Mouse (Mus musculus): ENCODE data around the gene Olfr447. TPM values are rescaled to one million over a fixed set of nuclear protein-coding genes. Genes with fewer than 3 reads are reported as not detected.

Gene Olfr447
- total and polyA plus RNA-seq, 3 experiments = not detected

DNA sequence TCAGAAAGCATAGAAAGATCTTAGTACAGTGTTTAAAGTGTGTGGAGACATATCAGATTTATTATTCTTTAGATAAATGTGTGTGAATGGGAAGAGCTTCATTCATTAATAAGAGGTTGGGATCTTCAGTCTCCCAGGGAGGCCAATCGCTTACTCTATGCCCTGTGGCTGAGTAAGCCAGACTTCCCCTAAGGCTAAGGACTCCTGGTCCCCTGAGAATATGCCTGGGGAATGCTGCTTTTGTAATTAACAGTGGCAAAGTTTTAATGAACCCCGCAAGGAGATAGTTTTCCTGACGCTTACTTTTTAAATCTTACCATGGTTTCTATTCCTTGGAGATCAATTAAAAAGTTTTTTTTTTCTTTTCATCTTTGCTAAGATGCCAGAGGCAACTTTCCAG lies 39.0 kb upstream of the Olfr447 start:
- H3K4me1 ChIP-seq (ENCODE audit: control insufficient read depth in 1 of 2, insufficient read depth in 2 of 2) = no peaks in the 10 kb centered on the region
- H3K4me3 ChIP-seq (replicated peaks in 1 of 3; ENCODE audit: low read depth in 2 of 3, low read length in 2 of 3, poor library complexity in 1 of 3) = no peak overlapping the region
- DNase-seq (ENCODE audit: extremely low read depth) = no peak
- H3K36me3 ChIP-seq (replicated peaks in 1 of 2; ENCODE audit: control insufficient read depth in 1 of 2, insufficient read depth in 1 of 2, low read length in 1 of 2) = no peaks in the 10 kb centered on the region
- H3K27ac ChIP-seq (ENCODE audit: insufficient read depth, low read depth) = no peak overlapping the region
- no peaks in the 10 kb centered on the region for H3K27me3 ChIP-seq (replicated peaks)
- dilution Hi-C loops (cut with MboI; ENCODE audit: extremely low pct_ligation_motif_present, extremely low pct_unique_long_range_greater_than_20kb, low sequenced_read_pairs) = no loop called here
- H3K4me2 ChIP-seq (ENCODE audit: insufficient read depth, low read depth, poor library complexity, severe bottlenecking) = no peak overlapping the region
- no peaks in the 10 kb centered on the region for H3K79me2 ChIP-seq (replicated peaks; ENCODE audit: control insufficient read depth, extremely low read depth, insufficient read depth, poor library complexity, severe bottlenecking)
- H3K9me3 ChIP-seq (replicated peaks; ENCODE audit: low read length) = no peaks in the 10 kb centered on the region
- H3K9ac ChIP-seq (ENCODE audit: insufficient read depth, low read depth) = no peak overlapping the region
- in situ Hi-C loops (cut with MboI; ENCODE audit: low pct_ligation_motif_present, low pct_unique_long_range_greater_than_20kb, low sequenced_read_pairs) = no loop called here
- TF ChIP-seq MEF2A (IDR thresholded peaks at IDR 0.05; ENCODE audit: borderline replicate concordance, low read depth, low read length) (no peak), KAT2A (IDR thresholded peaks at IDR 0.05; ENCODE audit: insufficient replicate concordance, low read length) (no peak), RCOR1 (conservative IDR thresholded peaks at IDR 0.05; ENCODE audit: low read depth, low read length) (no peak), UBTF (IDR thresholded peaks at IDR 0.05; ENCODE audit: low read depth, low read length) (no peak), TBP (conservative IDR thresholded peaks at IDR 0.05; ENCODE audit: low read depth, low read length) (no peak), EP300 (IDR thresholded peaks at IDR 0.05; ENCODE audit: low read length) (no peak), SMC3 (IDR thresholded peaks at IDR 0.05; ENCODE audit: low read depth, low read length) (no peak), MAZ (IDR thresholded peaks at IDR 0.05; ENCODE audit: low read depth, low read length) (no peak), RAD21 (IDR thresholded peaks at IDR 0.05; ENCODE audit: low read depth, low read length) (no peak), TCF12 (IDR thresholded peaks at IDR 0.05; ENCODE audit: low read depth, low read length) (no peak), SIN3A (IDR thresholded peaks at IDR 0.05; ENCODE audit: low read length) (no peak), CHD2 (IDR thresholded peaks at IDR 0.05; ENCODE audit: low read length) (no peak), MXI1 (IDR thresholded peaks at IDR 0.05; ENCODE audit: low read depth, low read length) (no peak)

DNA sequence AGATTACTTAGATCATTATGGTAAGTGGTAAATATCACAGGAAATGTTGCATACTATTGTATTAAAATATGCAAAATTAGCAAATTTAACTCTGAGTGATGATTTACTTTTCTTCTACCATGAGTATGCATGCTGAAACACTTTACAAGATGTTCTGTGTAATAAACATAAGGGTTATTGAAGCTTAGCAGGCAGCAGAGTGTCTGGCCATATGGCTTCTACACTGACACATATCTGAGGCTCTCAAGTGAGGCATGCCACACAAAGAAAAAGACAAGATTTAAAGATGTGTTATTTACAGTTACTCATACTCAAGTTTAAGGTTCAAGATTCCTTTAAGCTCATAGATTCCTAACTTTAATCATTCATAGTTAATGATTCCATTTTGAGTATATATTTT lies 32.4 kb upstream of the Olfr447 start:
- no peak for DNase-seq (ENCODE audit: extremely low read depth)
- Histone ChIP-seq H3K9ac (ENCODE audit: insufficient read depth, low read depth) (no peak overlapping the region), H3K27ac (ENCODE audit: insufficient read depth, low read depth) (no peak overlapping the region), H3K4me2 (ENCODE audit: insufficient read depth, low read depth, poor library complexity, severe bottlenecking) (no peak overlapping the region), H3K9me3 (replicated peaks; ENCODE audit: low read length) (no peaks in the 10 kb centered on the region), H3K27me3 (replicated peaks) (no peaks in the 10 kb centered on the region), H3K36me3 (replicated peaks in 1 of 2; ENCODE audit: control insufficient read depth in 1 of 2, insufficient read depth in 1 of 2, low read length in 1 of 2) (no peaks in the 10 kb centered on the region), H3K4me3 (replicated peaks in 1 of 3; ENCODE audit: low read depth in 2 of 3, low read length in 2 of 3, poor library complexity in 1 of 3) (no peak overlapping the region), H3K79me2 (replicated peaks; ENCODE audit: control insufficient read depth, extremely low read depth, insufficient read depth, poor library complexity, severe bottlenecking) (no peaks in the 10 kb centered on the region), H3K4me1 (ENCODE audit: control insufficient read depth in 1 of 2, insufficient read depth in 2 of 2) (no peaks in the 10 kb centered on the region)
- TF ChIP-seq NRF1 (IDR thresholded peaks at IDR 0.05; ENCODE audit: low read depth, low read length) (no peak), MAX (IDR thresholded peaks at IDR 0.05; ENCODE audit: low read length) (no peak)
- dilution Hi-C loops (cut with MboI; ENCODE audit: extremely low pct_ligation_motif_present, extremely low pct_unique_long_range_greater_than_20kb, low sequenced_read_pairs) (no loop called here), in situ Hi-C loops (cut with MboI; ENCODE audit: low pct_ligation_motif_present, low pct_unique_long_range_greater_than_20kb, low sequenced_read_pairs) (no loop called here)

DNA sequence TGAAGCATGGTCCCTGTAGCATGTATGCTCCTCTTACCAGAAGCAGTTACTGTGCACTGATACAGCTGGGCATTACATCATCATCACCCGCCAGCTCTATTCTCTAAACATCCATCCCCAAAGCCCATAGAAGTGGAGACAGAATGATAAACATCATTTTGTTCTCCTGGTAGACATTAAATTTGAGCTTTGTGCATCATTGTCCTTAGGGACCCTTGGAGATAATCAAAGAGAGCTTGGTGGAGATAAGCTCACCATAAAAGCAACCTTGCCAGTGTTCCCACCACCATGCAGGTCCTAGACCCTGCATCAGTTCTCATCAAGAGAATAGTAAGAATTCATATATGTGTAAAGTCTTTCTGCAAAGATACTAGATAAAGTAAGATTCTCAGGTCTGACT lies 18.5 kb upstream of the Olfr447 start, which contains the start of gene Olfr448:
Olfr448 (plus strand) TSS at position 301 of the 400 bp plus-strand sequence.
- dilution Hi-C loops (cut with MboI; ENCODE audit: extremely low pct_ligation_motif_present, extremely low pct_unique_long_range_greater_than_20kb, low sequenced_read_pairs) = no loop called here
- Histone ChIP-seq H3K9me3 (replicated peaks; ENCODE audit: low read length) (no peaks in the 10 kb centered on the region), H3K27me3 (replicated peaks) (no peaks in the 10 kb centered on the region), H3K9ac (ENCODE audit: insufficient read depth, low read depth) (no peak within 1 kb of the TSS), H3K4me1 (ENCODE audit: control insufficient read depth in 1 of 2, insufficient read depth in 2 of 2) (no peaks in the 10 kb centered on the region), H3K4me2 (ENCODE audit: insufficient read depth, low read depth, poor library complexity, severe bottlenecking) (no peak within 1 kb of the TSS), H3K27ac (ENCODE audit: insufficient read depth, low read depth) (no peak within 1 kb of the TSS), H3K36me3 (replicated peaks in 1 of 2; ENCODE audit: control insufficient read depth in 1 of 2, insufficient read depth in 1 of 2, low read length in 1 of 2) (no peaks in the 10 kb centered on the region), H3K79me2 (replicated peaks; ENCODE audit: control insufficient read depth, extremely low read depth, insufficient read depth, poor library complexity, severe bottlenecking) (no peaks in the 10 kb centered on the region), H3K4me3 (replicated peaks in 1 of 3; ENCODE audit: low read depth in 2 of 3, low read length in 2 of 3, poor library complexity in 1 of 3) (no peak within 1 kb of the TSS)
- TF ChIP-seq ZMIZ1 (IDR thresholded peaks at IDR 0.05; ENCODE audit: low read depth, low read length) (no peak), UBTF (IDR thresholded peaks at IDR 0.05; ENCODE audit: low read depth, low read length) (no peak), GABPA (IDR thresholded peaks at IDR 0.05; ENCODE audit: insufficient replicate concordance, low read depth, low read length) (no peak), SMC3 (IDR thresholded peaks at IDR 0.05; ENCODE audit: low read depth, low read length) (no peak), ZKSCAN1 (IDR thresholded peaks at IDR 0.05; ENCODE audit: borderline replicate concordance, low read depth, low read length) (no peak), RAD21 (IDR thresholded peaks at IDR 0.05; ENCODE audit: low read depth, low read length) (no peak), BHLHE40 (IDR thresholded peaks at IDR 0.05; ENCODE audit: low read depth, low read length) (no peak), JUN (IDR thresholded peaks at IDR 0.05; ENCODE audit: insufficient read depth, low read depth, low read length) (no peak), E2F4 (IDR thresholded peaks at IDR 0.05; ENCODE audit: insufficient replicate concordance, low read depth, low read length) (no peak), RCOR1 (conservative IDR thresholded peaks at IDR 0.05; ENCODE audit: low read depth, low read length) (no peak), TCF12 (IDR thresholded peaks at IDR 0.05; ENCODE audit: low read depth, low read length) (no peak), CHD2 (IDR thresholded peaks at IDR 0.05; ENCODE audit: low read length) (no peak), TBP (conservative IDR thresholded peaks at IDR 0.05; ENCODE audit: low read depth, low read length) (no peak), SIN3A (IDR thresholded peaks at IDR 0.05; ENCODE audit: low read length) (no peak), MAX (IDR thresholded peaks at IDR 0.05; ENCODE audit: low read length) (no peak), HCFC1 (IDR thresholded peaks at IDR 0.05; ENCODE audit: low read depth, low read length) (no peak)
- DNase-seq (ENCODE audit: extremely low read depth) = no peak
- in situ Hi-C loops (cut with MboI; ENCODE audit: low pct_ligation_motif_present, low pct_unique_long_range_greater_than_20kb, low sequenced_read_pairs) = no loop called here

Measured in CH12.LX (cell line).